Comparison of ENCODE assay signal across 26 mouse cellular contexts in the genomic region with DNA sequence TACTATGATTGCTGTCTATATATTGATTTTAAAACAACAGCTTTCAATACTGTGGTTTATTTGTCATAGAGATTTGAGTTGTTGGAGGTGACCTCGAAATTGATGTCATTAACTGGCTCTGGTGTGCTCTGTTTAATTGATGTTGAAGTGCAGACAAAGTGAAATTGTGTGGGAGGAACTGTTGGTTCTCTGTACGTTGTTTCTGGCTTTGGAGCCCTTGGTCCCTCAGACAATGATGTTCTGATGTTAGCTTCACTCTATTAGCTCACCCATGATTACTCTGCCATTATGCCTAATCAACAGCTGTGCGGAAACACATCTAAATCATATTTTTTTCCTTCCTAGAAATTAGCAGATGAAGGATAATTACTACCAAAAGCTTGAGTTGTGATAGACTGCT. TPM values are rescaled to one million over a fixed set of nuclear protein-coding genes. Genes with fewer than 3 reads are reported as not detected.
DNase-seq lines count a peak whose midpoint lies in the region; ATAC-seq and TF ChIP-seq lines count a peak whose summit lies in the region.
"Had no signal": no experiment of that assay in that cellular context is flagged by ENCODE, and none has a peak within 500 bp of the region (broad histone marks: within the 10 kb centered on the region; RNA-seq: fewer than 3 reads in every experiment).

No protein-coding gene starts in this region.

- DNase-seq in forebrain, embryonic 10.5 days (ENCODE audit: extremely low spot score, low spot score): no peak
- peak; percentile 9 for DNase-seq in Muller cell, postnatal 12 days (ENCODE audit: inconsistent ontology term)
- peak; percentile 42 for DNase-seq in brain, adult 2 months (ENCODE audit: low read depth, low spot score)
- DNase-seq in forebrain, postnatal 0 days: no peak
- DNase-seq in spleen, adult 12 weeks (ENCODE audit: low spot score): no peak
- DNase-seq in left cerebral cortex, adult 18-20 months (ENCODE audit: low spot score in 2 of 2): no peak
- DNase-seq: adrenal gland, adult 8-10 months; adrenal gland, postnatal 36 days; cerebellum, adult 11-12 months; cerebellum, adult 8-10 months; cerebellum, postnatal 10 days; cerebellum, postnatal 36 days; embryo, embryonic 11 days; gastrocnemius, postnatal 25 days; heart, adult 2 months had no signal

- no peak overlapping the region for H3K9ac ChIP-seq in forebrain, embryonic 15.5 days (replicated peaks)
- H3K9ac ChIP-seq in forebrain, postnatal 0 days: no peak overlapping the region
- H3K9ac ChIP-seq in kidney, embryonic 14.5 days (ENCODE audit: low read depth, low read length): no peak overlapping the region
- H3K9ac ChIP-seq: heart, embryonic 13.5 days; hindbrain, embryonic 12.5 days; hindbrain, embryonic 15.5 days had no signal

- H3K4me3 ChIP-seq in forebrain, embryonic 15.5 days: no peak overlapping the region
- no peak overlapping the region for H3K4me3 ChIP-seq in forebrain, embryonic 10.5 days
- no peak overlapping the region for H3K4me3 ChIP-seq in forebrain, postnatal 0 days (ENCODE audit: low read depth, low read length)
- H3K4me3 ChIP-seq in kidney, embryonic 14.5 days (ENCODE audit: low read length): no peak overlapping the region
- H3K4me3 ChIP-seq: heart, adult 2 months; heart, embryonic 10.5 days; heart, embryonic 13.5 days; hindbrain, embryonic 12.5 days; hindbrain, embryonic 15.5 days had no signal

- H3K36me3 ChIP-seq in forebrain, embryonic 15.5 days: no peaks in the 10 kb centered on the region
- H3K36me3 ChIP-seq in forebrain, embryonic 10.5 days (replicated peaks): no peaks in the 10 kb centered on the region
- H3K36me3 ChIP-seq in forebrain, postnatal 0 days (ENCODE audit: insufficient read depth): no peaks in the 10 kb centered on the region
- no peaks in the 10 kb centered on the region for H3K36me3 ChIP-seq in kidney, embryonic 14.5 days (ENCODE audit: control insufficient read depth, insufficient read depth, low read length)
- H3K36me3 ChIP-seq: heart, embryonic 10.5 days; heart, embryonic 13.5 days; hindbrain, embryonic 12.5 days; hindbrain, embryonic 15.5 days had no signal

- ATAC-seq in forebrain, embryonic 15.5 days (replicated peaks): no peak
- peak; percentile 60 for ATAC-seq in forebrain, postnatal 0 days
- no peak for ATAC-seq in kidney, embryonic 14.5 days (ENCODE audit: low FRiP score, low TSS enrichment)
- ATAC-seq: activated CD4-positive, CD25-positive, alpha-beta regulatory T cell, adult 4 months; CD4-positive, CD25-positive, alpha-beta regulatory T cell, adult 4 months; intestine, postnatal 0 days had no signal

- no peak for TF ChIP-seq CTCF in forebrain, postnatal 0 days (IDR thresholded peaks at IDR 0.05; ENCODE audit: low read depth)

- no peaks in the 10 kb centered on the region for H3K9me3 ChIP-seq in forebrain, embryonic 15.5 days
- no peaks in the 10 kb centered on the region for H3K9me3 ChIP-seq in forebrain, embryonic 10.5 days
- H3K9me3 ChIP-seq in forebrain, postnatal 0 days (ENCODE audit: low read length): no peaks in the 10 kb centered on the region
- no peaks in the 10 kb centered on the region for H3K9me3 ChIP-seq in kidney, embryonic 14.5 days (ENCODE audit: control insufficient read depth, low read length)
- H3K9me3 ChIP-seq: heart, embryonic 10.5 days; hindbrain, embryonic 12.5 days; hindbrain, embryonic 15.5 days had no signal

- no peaks in the 10 kb centered on the region for H3K27me3 ChIP-seq in forebrain, embryonic 15.5 days
- no peaks in the 10 kb centered on the region for H3K27me3 ChIP-seq in forebrain, embryonic 10.5 days (ENCODE audit: poor library complexity, severe bottlenecking)
- no peaks in the 10 kb centered on the region for H3K27me3 ChIP-seq in forebrain, postnatal 0 days (ENCODE audit: insufficient read depth, low read length)
- no peaks in the 10 kb centered on the region for H3K27me3 ChIP-seq in kidney, embryonic 14.5 days (ENCODE audit: control insufficient read depth, insufficient read depth, low read length)
- H3K27me3 ChIP-seq: heart, embryonic 13.5 days; hindbrain, embryonic 12.5 days; hindbrain, embryonic 15.5 days had no signal

- H3K4me1 ChIP-seq in forebrain, embryonic 15.5 days: no peaks in the 10 kb centered on the region
- H3K4me1 ChIP-seq in forebrain, embryonic 10.5 days: no peaks in the 10 kb centered on the region; the same call in 1 of the 2 replicates
- no peaks in the 10 kb centered on the region for H3K4me1 ChIP-seq in forebrain, postnatal 0 days (ENCODE audit: insufficient read depth)
- no peaks in the 10 kb centered on the region for H3K4me1 ChIP-seq in kidney, embryonic 14.5 days (ENCODE audit: control insufficient read depth, insufficient read depth, low read length)
- H3K4me1 ChIP-seq: heart, embryonic 10.5 days; heart, embryonic 13.5 days; hindbrain, embryonic 12.5 days; hindbrain, embryonic 15.5 days had no signal

- WGBS in forebrain, embryonic 15.5 days: 55% methylated on average over 3 of the region's 3 CpGs
- 78% methylated on average over 3 of the region's 3 CpGs for WGBS in forebrain, embryonic 10.5 days
- WGBS in forebrain, postnatal 0 days: 61% methylated on average over 3 of the region's 3 CpGs
- WGBS in kidney, embryonic 14.5 days: 61% methylated on average over 3 of the region's 3 CpGs

- no peak overlapping the region for H3K4me2 ChIP-seq in forebrain, embryonic 15.5 days (replicated peaks)
- no peak overlapping the region for H3K4me2 ChIP-seq in forebrain, postnatal 0 days (ENCODE audit: low read depth)
- H3K4me2 ChIP-seq in kidney, embryonic 14.5 days (replicated peaks; ENCODE audit: low read depth, low read length): no peak overlapping the region
- H3K4me2 ChIP-seq: heart, embryonic 13.5 days; hindbrain, embryonic 12.5 days; hindbrain, embryonic 15.5 days had no signal

- H3K27ac ChIP-seq in forebrain, embryonic 15.5 days (replicated peaks): 0 out of 2 replicates have a peak overlapping the region, but pooled peaks have one; percentile 14
- H3K27ac ChIP-seq in forebrain, embryonic 10.5 days: no peak overlapping the region
- no peak overlapping the region for H3K27ac ChIP-seq in forebrain, postnatal 0 days (ENCODE audit: low read depth, low read length)
- no peak overlapping the region for H3K27ac ChIP-seq in kidney, embryonic 14.5 days (ENCODE audit: low read depth, low read length)
- H3K27ac ChIP-seq: heart, adult 2 months; heart, embryonic 10.5 days; heart, embryonic 13.5 days; hindbrain, embryonic 12.5 days; hindbrain, embryonic 15.5 days had no signal

RNA-seq across cellular contexts. Expression of gene 1110032F04Rik, which starts 21.1 kb away (rescaled TPM):
- polyA plus RNA-seq in forebrain, embryonic 15.5 days (2015; fragmentation: Nextera tagmentation; extraction: Ambion mirVana): 3.5 and 3.7 TPM in 2 replicates
- 1.1 and 1.3 TPM in 2 replicates for polyA plus RNA-seq in forebrain, embryonic 10.5 days (2016; fragmentation: Nextera tagmentation; extraction: Ambion mirVana)
- total RNA-seq in forebrain, postnatal 0 days (2014; rRNA removed): 9.8 and 13.4 TPM in 2 replicates
- polyA plus RNA-seq in forebrain, postnatal 0 days (2015; fragmentation: Nextera tagmentation; extraction: Ambion mirVana): 2.5 and 2.6 TPM in 2 replicates
- total RNA-seq in left cerebral cortex, adult 18-20 months (2021): 10 to 100 TPM; 14.8 to 15.5 TPM
- 5.1 and 7.0 TPM in 2 replicates for polyA plus RNA-seq in kidney, embryonic 14.5 days (2014; fragmentation: Nextera tagmentation; extraction: Ambion mirVana)
- total RNA-seq: gastrocnemius, adult 8-10 months had no signal
- polyA plus RNA-seq: C2C12 had no signal

Comparison
In these comparisons a context has a peak if more than half of its experiments do, and no peak if none do; other contexts are left out.
1. DNase-seq: peak in Muller cell, postnatal 12 days (single experiment) and brain, adult 2 months (single experiment); none in forebrain, embryonic 10.5 days (single experiment), forebrain, postnatal 0 days (single experiment), spleen, adult 12 weeks (single experiment) and left cerebral cortex, adult 18-20 months (0 of 2).